Mouse (Mus musculus) forebrain, embryonic 14.5 days (tissue): ENCODE data around the gene Gramd1b. TPM values are rescaled to one million over a fixed set of nuclear protein-coding genes. Genes with fewer than 3 reads are reported as not detected.
"Not testable (repeated sequence)": the region's sequence is repeated elsewhere in the genome, so short reads cannot be mapped to it uniquely, and the experiment has no call there.

ENCODE experiments used
- ATAC-seq: fragments of 200-750 bp; cut with Nextera tagmentation; 2 replicates; pipeline ENCODE4 v1.8.0; 2017; ENCODE audit warnings: mild to moderate bottlenecking, moderate library complexity
- DNase-seq: peaks from one replicate; pipeline ENCODE4 v3.0.0-alpha.2; 2015; ENCODE audit warnings: low spot score
- H3K27ac ChIP-seq: fragments of 300-500 bp; sonication (generic); 2 replicates; pipeline ENCODE4 v1.5.1; 2014; ENCODE audit warnings: low read depth, mild to moderate bottlenecking, control low read depth, low read length, moderate library complexity
- H3K27me3 ChIP-seq: fragments of 300-500 bp; sonication (generic); replicated peaks from 2 replicates; pipeline ENCODE4 v1.6.1; 2014; ENCODE audit warnings: low read length, control low read depth, mixed read lengths; ENCODE audit not compliant: control insufficient read depth, insufficient read depth
- H3K36me3 ChIP-seq: fragments of 300-500 bp; sonication (generic); 2 replicates; pipeline ENCODE4 v1.6.1; 2014; ENCODE audit warnings: low read length, control low read depth; ENCODE audit not compliant: control insufficient read depth, insufficient read depth
- H3K4me1 ChIP-seq: fragments of 300-500 bp; sonication (generic); 2 replicates; pipeline ENCODE4 v1.6.1; 2014; ENCODE audit warnings: antibody characterized with exemption, low read length, control low read depth; ENCODE audit not compliant: control insufficient read depth, insufficient read depth
- H3K4me2 ChIP-seq: fragments of 300-500 bp; sonication (generic); 2 replicates; pipeline ENCODE4 v1.6.1; 2014; ENCODE audit warnings: mild to moderate bottlenecking, control low read depth, low read length
- H3K4me3 ChIP-seq: fragments of 300-500 bp; sonication (generic); 2 replicates; pipeline ENCODE4 v1.5.1; 2014; ENCODE audit warnings: low read depth, low read length, control low read depth
- H3K9ac ChIP-seq: fragments of 300-500 bp; sonication (generic); 2 replicates; pipeline ENCODE4 v1.6.1; 2014; ENCODE audit warnings: mild to moderate bottlenecking, low read length, control low read depth, moderate library complexity
- H3K9me3 ChIP-seq: fragments of 300-500 bp; sonication (generic); replicated peaks from 2 replicates; pipeline ENCODE4 v1.6.1; 2016; ENCODE audit warnings: low read length, control low read depth, mixed read lengths; ENCODE audit not compliant: control insufficient read depth
- WGBS: fragments of 180-500 bp; shearing (Covaris S2); extraction: QIAGEN DNeasy Blood & Tissue Kit; methylation state at CpG from one replicate; pipeline ENCODE4 v1.1.7; 2014; 5-methylcytosine and 5-hydroxymethylcytosine counted together
- polyA plus RNA-seq: library from polyadenylated mRNA; unstranded; fragments of >200 nt; fragmentation: Nextera tagmentation; extraction: Ambion mirVana; gene quantifications from 2 replicates; pipeline ENCODE4 v1.2.1, GENCODE M21; 2014

The Gramd1b gene
- polyA plus RNA-seq, 1 experiment from 2014 or later: 8.6 TPM

DNA sequence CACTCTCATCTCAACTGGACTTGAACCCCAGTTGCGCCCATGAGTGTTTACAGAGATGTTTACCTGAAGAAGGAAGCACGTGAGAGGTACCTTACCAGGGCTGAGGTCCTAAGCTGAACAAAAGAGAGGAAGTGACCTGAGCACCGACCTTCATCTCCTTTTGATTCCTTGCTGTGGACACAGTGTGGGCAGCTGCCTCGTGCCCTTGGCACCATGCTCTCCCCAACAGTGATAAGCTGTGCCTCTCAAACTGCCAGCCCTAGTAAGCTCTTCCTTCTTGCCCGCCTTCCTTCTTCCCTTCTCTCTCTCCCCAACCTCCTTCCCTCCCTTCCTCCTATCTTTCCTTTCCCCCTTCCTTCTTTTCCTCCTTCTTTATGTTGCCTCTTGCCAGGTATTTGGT, 26.3 kb downstream of the Gramd1b start:
- Histone ChIP-seq H3K27ac (no peak overlapping the region), H3K4me3 (no peak overlapping the region), H3K4me2 (no peak overlapping the region), H3K9me3 (no peaks in the 10 kb centered on the region), H3K27me3 (no peaks in the 10 kb centered on the region), H3K4me1 (no peaks in the 10 kb centered on the region), H3K9ac (no peak overlapping the region), H3K36me3 (no peaks in the 10 kb centered on the region)
- WGBS: 88% methylated on average over 5 of the region's 5 CpGs
- ATAC-seq (no peak), DNase-seq (no peak)

DNA sequence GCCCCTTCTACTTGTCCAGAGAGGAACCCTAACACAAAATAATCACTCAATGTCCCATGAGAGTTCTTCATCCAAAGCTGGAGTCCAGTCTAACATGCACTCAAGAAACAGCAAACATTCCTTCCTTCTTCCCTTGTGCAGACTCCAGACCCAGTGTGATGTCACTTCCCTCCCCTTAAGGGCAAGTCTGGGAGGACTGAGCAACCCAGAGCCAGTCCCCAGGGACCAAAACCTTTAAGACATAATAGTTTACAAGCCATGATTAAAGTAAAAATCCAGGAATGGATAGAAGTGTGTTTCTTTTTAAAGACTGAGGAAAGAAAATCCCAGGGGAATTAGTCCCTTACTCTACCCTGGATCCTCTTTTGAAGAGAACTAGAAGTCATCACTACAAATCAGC, 30.5 kb downstream of the Gramd1b start:
- Histone ChIP-seq H3K4me3 (no peak overlapping the region), H3K4me1 (no peaks in the 10 kb centered on the region), H3K27me3 (no peaks in the 10 kb centered on the region), H3K4me2 (no peak overlapping the region), H3K36me3 (no peaks in the 10 kb centered on the region), H3K27ac (no peak overlapping the region), H3K9ac (no peak overlapping the region), H3K9me3 (no peaks in the 10 kb centered on the region)
- DNase-seq (no peak), ATAC-seq (no peak)

DNA sequence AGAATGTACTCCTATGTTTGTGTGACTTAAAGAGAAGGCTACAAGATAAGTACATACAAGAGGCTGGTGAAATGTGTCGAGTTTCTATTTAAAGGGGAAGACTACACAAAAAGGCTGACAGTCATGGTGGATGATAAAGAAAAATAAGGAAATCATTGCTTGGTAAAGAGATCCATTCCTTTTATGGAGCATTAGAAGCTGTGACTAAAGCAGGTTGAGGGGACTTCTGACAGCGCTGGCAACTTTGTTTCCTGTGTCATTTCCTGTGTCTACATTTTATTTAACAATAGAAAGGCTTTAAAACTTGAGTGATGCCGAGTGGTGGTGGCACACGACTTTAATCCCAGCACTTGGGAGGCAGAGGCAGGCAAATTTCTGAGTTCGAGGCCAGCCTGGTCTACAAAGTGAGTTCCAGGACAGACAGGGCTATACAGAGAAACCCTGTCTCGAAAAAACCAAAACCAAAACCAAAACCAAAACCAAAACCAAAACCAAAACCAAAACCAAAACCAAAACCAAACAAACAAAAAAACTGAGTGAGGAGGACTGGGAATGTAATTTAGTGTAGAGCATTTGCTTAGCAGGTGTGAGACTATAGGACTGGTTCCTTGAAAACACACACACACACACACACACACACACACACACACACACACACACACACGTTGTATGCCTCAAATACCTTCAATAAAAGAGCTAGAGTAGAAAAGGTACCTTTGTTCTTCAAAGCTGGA, 48.7 kb downstream of the Gramd1b start:
- H3K9ac ChIP-seq, H3K9me3 ChIP-seq, ATAC-seq, H3K36me3 ChIP-seq, H3K4me2 ChIP-seq, H3K27ac ChIP-seq, DNase-seq, H3K27me3 ChIP-seq, H3K4me3 ChIP-seq, H3K4me1 ChIP-seq: not testable (repeated sequence)
- 76% methylated on average over 7 of the region's 7 CpGs for WGBS

DNA sequence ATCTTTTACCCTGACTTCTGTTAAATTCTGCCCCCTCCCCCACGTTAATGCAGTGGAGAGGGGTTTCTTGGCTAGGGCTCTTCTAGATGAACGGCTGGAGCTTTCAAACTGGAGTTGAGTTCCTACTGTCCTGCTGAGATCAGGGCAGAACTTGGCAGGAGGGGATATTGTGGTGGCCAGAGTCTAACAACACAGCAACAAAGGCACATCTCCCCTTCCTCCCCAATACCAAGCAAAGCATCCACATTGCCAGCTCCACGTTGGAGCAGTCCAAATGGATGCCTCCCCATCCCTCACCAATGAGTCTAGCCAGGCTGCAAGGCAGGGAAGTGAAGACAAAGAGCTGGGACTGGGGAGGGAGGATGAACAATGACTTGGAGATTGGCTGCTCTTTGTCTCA, 49.9 kb downstream of the Gramd1b start:
- Histone ChIP-seq H3K9ac (no peak overlapping the region), H3K27me3 (no peaks in the 10 kb centered on the region), H3K4me3 (no peak overlapping the region), H3K4me1 (no peaks in the 10 kb centered on the region), H3K36me3 (no peaks in the 10 kb centered on the region), H3K27ac (no peak overlapping the region), H3K9me3 (no peaks in the 10 kb centered on the region), H3K4me2 (no peak overlapping the region)
- 64% methylated on average over 3 of the region's 3 CpGs for WGBS
- ATAC-seq (no peak), DNase-seq (no peak)

DNA sequence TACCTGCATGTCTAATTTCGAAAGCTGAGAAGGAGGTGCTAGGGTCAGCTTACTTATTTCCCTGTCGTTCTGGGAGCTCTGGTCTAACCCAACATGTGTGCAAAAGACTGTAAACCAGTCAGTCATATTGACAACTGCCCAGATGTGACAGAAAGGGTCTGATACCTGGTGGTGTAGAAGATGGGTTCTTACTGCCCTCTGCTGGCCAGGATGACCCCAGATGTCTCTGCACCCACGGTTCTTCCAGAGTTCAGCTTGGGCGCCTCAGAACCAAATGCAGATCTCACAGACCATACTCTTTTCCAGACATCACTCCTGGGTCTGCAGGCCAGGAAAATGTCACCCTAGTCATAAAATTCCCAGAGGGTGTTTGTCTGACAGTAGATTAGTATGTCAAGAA, 51.9 kb downstream of the Gramd1b start:
- 53% methylated on average over 4 of the region's 4 CpGs for WGBS
- Histone ChIP-seq H3K4me3 (no peak overlapping the region), H3K27me3 (no peaks in the 10 kb centered on the region), H3K9me3 (no peaks in the 10 kb centered on the region), H3K4me2 (no peak overlapping the region), H3K4me1 (no peaks in the 10 kb centered on the region), H3K9ac (no peak overlapping the region), H3K27ac (no peak overlapping the region), H3K36me3 (no peaks in the 10 kb centered on the region)
- DNase-seq (no peak), ATAC-seq (no peak)

DNA sequence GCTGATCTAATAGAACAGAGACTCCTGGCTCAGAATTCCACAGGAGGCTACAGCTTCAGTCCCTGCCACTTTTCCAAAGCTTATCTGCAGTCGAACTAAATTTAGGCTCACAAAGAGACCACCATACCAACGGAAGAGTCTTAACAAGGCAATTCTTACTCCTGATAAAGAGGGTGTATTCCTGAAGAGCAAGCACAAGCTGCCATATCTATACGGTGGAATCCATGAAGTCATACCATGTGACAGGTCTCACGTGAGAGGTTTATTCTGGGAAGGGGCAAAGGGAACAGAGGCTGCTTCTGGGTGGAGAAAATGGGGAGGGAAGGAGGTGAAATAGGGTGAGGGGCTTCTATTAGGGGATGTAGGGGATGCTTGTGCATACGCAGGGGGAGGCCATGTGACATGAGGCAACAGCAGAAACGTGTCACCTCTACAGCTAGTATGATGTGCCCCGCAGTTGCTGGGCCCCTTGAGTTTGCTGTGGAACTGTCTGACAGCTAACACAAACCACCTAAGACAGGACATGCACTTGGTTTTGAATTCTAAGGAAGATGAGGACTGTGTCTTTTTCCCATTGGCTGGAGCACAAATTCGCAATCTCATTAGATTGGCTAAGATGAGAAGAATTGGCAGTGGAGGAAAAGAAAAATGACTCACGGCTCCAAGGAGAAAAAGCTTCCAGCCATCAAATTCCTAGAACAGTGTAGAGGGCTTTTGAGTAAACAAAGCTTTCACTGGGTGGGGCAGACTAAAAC, 52.9 kb downstream of the Gramd1b start:
- ATAC-seq (no peak), DNase-seq (no peak)
- H3K4me1 ChIP-seq: no peaks in the 10 kb centered on the region
- H3K36me3 ChIP-seq: no peaks in the 10 kb centered on the region
- no peak overlapping the region for H3K9ac ChIP-seq
- H3K9me3 ChIP-seq: no peaks in the 10 kb centered on the region
- 86% methylated on average over 9 of the region's 9 CpGs for WGBS
- H3K27ac ChIP-seq: no peak overlapping the region
- H3K4me2 ChIP-seq: no peak overlapping the region
- no peak overlapping the region for H3K4me3 ChIP-seq
- H3K27me3 ChIP-seq: no peaks in the 10 kb centered on the region

DNA sequence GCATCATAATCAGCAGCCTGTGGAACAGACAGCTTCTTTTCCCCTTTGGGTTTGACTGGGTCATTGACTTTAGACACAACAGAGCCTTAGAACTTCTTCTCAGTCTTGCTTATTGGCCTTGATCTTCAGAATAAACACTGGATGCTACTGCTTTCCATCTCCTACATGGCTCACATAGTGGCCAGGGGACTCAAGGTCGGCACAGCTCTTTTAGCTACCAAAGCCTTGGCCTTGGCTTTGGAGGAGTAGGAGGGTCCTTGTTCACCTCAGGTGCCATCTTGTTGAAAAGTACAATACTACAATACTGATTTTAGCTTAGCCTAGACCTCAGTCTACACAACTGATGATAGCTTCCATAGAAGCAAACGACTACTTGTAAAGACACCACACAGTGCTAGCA, 53.6 kb downstream of the Gramd1b start:
- Histone ChIP-seq H3K27ac (no peak overlapping the region), H3K4me2 (no peak overlapping the region), H3K9ac (no peak overlapping the region), H3K27me3 (no peaks in the 10 kb centered on the region), H3K4me3 (no peak overlapping the region), H3K36me3 (no peaks in the 10 kb centered on the region), H3K9me3 (no peaks in the 10 kb centered on the region), H3K4me1 (no peaks in the 10 kb centered on the region)
- WGBS: 89% methylated on average over 2 of the region's 2 CpGs
- DNase-seq (no peak), ATAC-seq (no peak)

DNA sequence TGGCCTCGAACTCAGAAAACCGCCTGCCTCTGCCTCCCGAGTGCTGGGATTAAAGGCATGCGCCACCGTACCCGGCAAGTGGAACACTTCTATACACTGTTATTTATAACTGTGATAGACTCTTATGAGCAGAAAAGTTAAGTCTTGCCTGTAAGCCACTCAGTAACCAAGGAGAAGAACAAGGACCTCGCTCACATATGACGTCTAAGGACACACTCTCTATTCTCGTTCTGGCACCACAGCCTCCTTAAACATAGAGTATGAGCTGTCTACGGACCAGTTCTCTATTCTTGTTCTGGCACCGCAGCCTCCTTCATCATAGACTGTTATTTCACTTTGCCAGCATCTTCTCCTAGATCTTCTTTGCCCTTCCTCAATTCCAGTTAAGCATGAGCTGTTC, 55.1 kb downstream of the Gramd1b start:
- DNase-seq: no peak
- no peaks in the 10 kb centered on the region for H3K9me3 ChIP-seq
- no peaks in the 10 kb centered on the region for H3K4me1 ChIP-seq
- H3K9ac ChIP-seq: no peak overlapping the region
- no peak overlapping the region for H3K27ac ChIP-seq
- no peaks in the 10 kb centered on the region for H3K36me3 ChIP-seq
- H3K4me3 ChIP-seq: no peak overlapping the region
- no peak overlapping the region for H3K4me2 ChIP-seq
- ATAC-seq: no peak
- WGBS: 90% methylated on average over 11 of the region's 11 CpGs
- no peaks in the 10 kb centered on the region for H3K27me3 ChIP-seq

DNA sequence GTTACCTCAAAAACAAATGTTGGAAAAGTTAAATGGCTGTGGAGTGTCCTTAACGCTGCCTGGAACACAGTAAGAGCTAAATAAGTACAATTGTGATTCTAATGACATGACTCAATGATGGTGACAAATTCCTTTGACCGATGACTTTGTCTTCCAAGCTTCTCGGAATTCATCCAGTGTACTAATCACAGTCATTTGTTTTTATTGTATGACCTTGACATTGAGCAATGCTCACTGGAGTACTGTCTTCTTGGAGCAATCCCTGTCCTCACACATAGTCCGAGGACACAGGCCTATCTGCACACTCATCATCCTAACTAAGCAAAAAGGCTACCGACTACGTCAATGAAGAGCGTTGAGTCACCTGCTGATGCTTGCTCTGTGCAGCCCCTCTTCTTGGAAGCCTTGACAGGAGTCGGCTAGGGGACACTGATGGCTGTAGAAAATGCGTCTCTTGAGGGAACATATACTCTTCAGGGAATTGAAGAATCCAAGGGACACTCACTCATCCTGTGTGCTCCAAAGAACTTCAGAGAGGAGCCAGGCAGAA, 58.1 kb downstream of the Gramd1b start:
- WGBS: 92% methylated on average over 9 of the region's 9 CpGs
- ATAC-seq: no peak
- H3K27me3 ChIP-seq: no peaks in the 10 kb centered on the region

More for the DNA sequence above, 58.1 kb downstream of the Gramd1b start:
- Histone ChIP-seq H3K27ac (no peak overlapping the region), H3K9me3 (no peaks in the 10 kb centered on the region), H3K4me2 (no peak overlapping the region), H3K9ac (no peak overlapping the region), H3K4me1 (no peaks in the 10 kb centered on the region), H3K36me3 (no peaks in the 10 kb centered on the region), H3K4me3 (no peak overlapping the region)
- no peak for DNase-seq
